Mouse (Mus musculus) gonadal fat pad, adult 2 months (tissue): ENCODE data around the gene Elp5. TPM values are rescaled to one million over a fixed set of nuclear protein-coding genes. Genes with fewer than 3 reads are reported as not detected.
A peak's percentile ranks its signal among the peaks of the same experiment; 100 is the strongest.

Source experiments
- DNase-seq: peaks from one replicate; pipeline ENCODE4 v3.0.0-alpha.2; 2012; ENCODE audit warnings: low read depth
- polyA plus RNA-seq: library from polyadenylated mRNA; depleted of rRNA; stranded (reverse); fragments of >200 nt; gene quantifications from 2 replicates; pipeline ENCODE4 v1.2.3, GENCODE M21; 2012

Elp5 gene
- polyA plus RNA-seq, 1 experiment: 80.3 TPM

- no peak for DNase-seq
Measured at GRCm38 (mm10) chr11:70014880-70015558, 32.7 kb upstream of the Elp5 start, which contains the start of gene Acadvl. TSS of gene Acadvl (minus strand) at chr11:70015411.

GRCm38 (mm10) chr11:70014051-70014450, 31.7 kb upstream of the Elp5 start:
- no peak for DNase-seq

- no peak for DNase-seq
Measured at GRCm38 (mm10) chr11:70013408-70013807, 31.1 kb upstream of the Elp5 start.

GRCm38 (mm10) chr11:70012931-70013330, 30.6 kb upstream of the Elp5 start:
- DNase-seq: no peak

- no peak for DNase-seq
Measured at GRCm38 (mm10) chr11:70010961-70011360, 28.6 kb upstream of the Elp5 start.

- no peak for DNase-seq
Measured at GRCm38 (mm10) chr11:70010548-70010947, 28.2 kb upstream of the Elp5 start.

GRCm38 (mm10) chr11:70010033-70010432, 27.7 kb upstream of the Elp5 start:
- DNase-seq: no peak

- no peak for DNase-seq
Measured at GRCm38 (mm10) chr11:70005521-70005920, 23.2 kb upstream of the Elp5 start.

- DNase-seq: no peak
Measured at GRCm38 (mm10) chr11:70002471-70002870, 20.2 kb upstream of the Elp5 start.

GRCm38 (mm10) chr11:70001865-70002264, 19.5 kb upstream of the Elp5 start:
- DNase-seq: no peak

GRCm38 (mm10) chr11:70001159-70001558, 18.8 kb upstream of the Elp5 start:
- DNase-seq: no peak

GRCm38 (mm10) chr11:70000396-70000898, 18.1 kb upstream of the Elp5 start, which contains the start of gene Dvl2:
TSS of gene Dvl2 (plus strand) at chr11:70000595.
- DNase-seq: no peak

GRCm38 (mm10) chr11:69999666-70000065, 17.3 kb upstream of the Elp5 start:
- DNase-seq: no peak

- DNase-seq: no peak
Measured at GRCm38 (mm10) chr11:69998567-69999491, 16.5 kb upstream of the Elp5 start.

GRCm38 (mm10) chr11:69997070-69997509, 14.8 kb upstream of the Elp5 start:
- no peak for DNase-seq

- DNase-seq: no peak
Measured at GRCm38 (mm10) chr11:69996161-69997061, 14.1 kb upstream of the Elp5 start.

GRCm38 (mm10) chr11:69995391-69995960, 13.2 kb upstream of the Elp5 start, which contains the start of gene Phf23:
TSS of gene Phf23 (plus strand) at chr11:69995777.
- DNase-seq: peak; percentile 90

GRCm38 (mm10) chr11:69994401-69995090, 12.2 kb upstream of the Elp5 start:
- DNase-seq: no peak

- DNase-seq: no peak
Measured at GRCm38 (mm10) chr11:69992932-69993331, 10.6 kb upstream of the Elp5 start.

GRCm38 (mm10) chr11:69992396-69992795, 10.1 kb upstream of the Elp5 start:
- no peak for DNase-seq
